Mouse (Mus musculus) 3134 (cell line): ENCODE results near the gene Cd160.

ENCODE experiments used
- DNase-seq: peaks from one replicate; pipeline ENCODE4 v3.0.0-alpha.2; 2011; ENCODE audit warnings: low spot score; ENCODE audit not compliant: insufficient read length; ENCODE audit errors: extremely low read depth

Gene Cd160

GRCm38 (mm10) chr3:96828984-96829383, at the start of gene Cd160, which contains the start of gene Pdzk1:
Gene Cd160 (minus strand): TSS chr3:96829351.
Gene Pdzk1 (plus strand): TSS chr3:96829284.
- no peak for DNase-seq

GRCm38 (mm10) chr3:96874808-96875571, 45.8 kb upstream of the Cd160 start:
- no peak for DNase-seq

- DNase-seq: no peak
Measured at GRCm38 (mm10) chr3:96872501-96872900, 43.4 kb upstream of the Cd160 start.

- no peak for DNase-seq
Measured at GRCm38 (mm10) chr3:96871070-96871469, 41.9 kb upstream of the Cd160 start.

- no peak for DNase-seq
Measured at GRCm38 (mm10) chr3:96870270-96870669, 41.1 kb upstream of the Cd160 start.

GRCm38 (mm10) chr3:96869091-96869490, 39.9 kb upstream of the Cd160 start:
- no peak for DNase-seq

GRCm38 (mm10) chr3:96868566-96868965, 39.4 kb upstream of the Cd160 start:
- DNase-seq: no peak

GRCm38 (mm10) chr3:96867863-96868262, 38.7 kb upstream of the Cd160 start:
- no peak for DNase-seq

GRCm38 (mm10) chr3:96860498-96860897, 31.3 kb upstream of the Cd160 start:
- DNase-seq: no peak

GRCm38 (mm10) chr3:96855833-96856232, 26.7 kb upstream of the Cd160 start:
- no peak for DNase-seq

GRCm38 (mm10) chr3:96854376-96854775, 25.2 kb upstream of the Cd160 start:
- no peak for DNase-seq

- DNase-seq: no peak
Measured at GRCm38 (mm10) chr3:96852561-96852960, 23.4 kb upstream of the Cd160 start.

GRCm38 (mm10) chr3:96849168-96849727, 20.1 kb upstream of the Cd160 start:
- no peak for DNase-seq

GRCm38 (mm10) chr3:96848470-96848869, 19.3 kb upstream of the Cd160 start:
- DNase-seq: no peak

- DNase-seq: no peak
Measured at GRCm38 (mm10) chr3:96847661-96848060, 18.5 kb upstream of the Cd160 start.

- no peak for DNase-seq
Measured at GRCm38 (mm10) chr3:96846985-96847384, 17.8 kb upstream of the Cd160 start.

GRCm38 (mm10) chr3:96845806-96846205, 16.7 kb upstream of the Cd160 start:
- DNase-seq: no peak

GRCm38 (mm10) chr3:96845191-96845590, 16.0 kb upstream of the Cd160 start:
- no peak for DNase-seq

GRCm38 (mm10) chr3:96838996-96839645, 10.0 kb upstream of the Cd160 start:
- no peak for DNase-seq

GRCm38 (mm10) chr3:96836414-96836813, 7.3 kb upstream of the Cd160 start:
- DNase-seq: no peak

GRCm38 (mm10) chr3:96834587-96835348, 5.6 kb upstream of the Cd160 start:
- DNase-seq: no peak
